In the genomic region with DNA sequence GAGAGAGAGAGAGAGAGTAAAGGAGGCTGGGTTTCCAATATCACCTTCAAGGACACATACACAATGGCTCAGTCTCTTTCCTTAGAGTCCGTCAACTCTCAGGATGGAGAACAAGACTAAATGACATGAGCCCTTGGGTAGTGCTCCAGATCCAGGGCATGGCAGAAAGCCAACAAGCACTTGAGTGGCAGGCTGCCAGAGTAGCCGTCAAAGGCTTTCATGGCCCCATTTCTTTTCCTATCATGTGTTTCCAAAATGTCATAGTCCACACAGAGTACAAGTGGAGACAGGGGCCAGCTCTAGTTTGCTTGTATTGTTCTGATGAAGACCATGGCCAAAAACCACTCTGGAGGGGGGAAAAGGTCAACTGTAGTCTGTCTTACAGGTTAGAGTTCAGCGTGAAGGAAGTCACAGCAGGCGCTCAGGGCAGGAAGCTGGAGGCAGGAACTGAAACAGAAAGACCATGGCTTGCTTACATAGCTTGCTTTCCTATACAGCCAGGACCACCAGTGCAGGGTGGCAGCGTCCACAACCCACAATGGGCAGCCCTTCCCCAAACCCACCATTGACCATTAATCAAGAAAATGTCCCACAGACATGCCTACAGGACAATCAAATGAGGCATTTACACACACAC, we compare ENCODE assay signal across 9 mouse cellular contexts. TPM values are rescaled to one million over a fixed set of nuclear protein-coding genes. Genes with fewer than 3 reads are reported as not detected.
DNase-seq lines count a peak whose midpoint lies in the region; ATAC-seq and TF ChIP-seq lines count a peak whose summit lies in the region.
"Had no signal": no experiment of that assay in that cellular context is flagged by ENCODE, and none has a peak within 500 bp of the region (broad histone marks: within the 10 kb centered on the region; RNA-seq: fewer than 3 reads in every experiment).

No protein-coding gene starts in this region.

- no peaks in the 10 kb centered on the region for H3K36me3 ChIP-seq in hindbrain, embryonic 15.5 days
- no peaks in the 10 kb centered on the region for H3K36me3 ChIP-seq in hindbrain, embryonic 12.5 days
- no peaks in the 10 kb centered on the region for H3K36me3 ChIP-seq in small intestine, adult 2 months (ENCODE audit: control insufficient read depth, insufficient read depth, low read length)
- no peaks in the 10 kb centered on the region for H3K36me3 ChIP-seq in thymus, adult 2 months (ENCODE audit: control insufficient read depth, insufficient read depth, low read length)
- H3K36me3 ChIP-seq: midbrain, embryonic 12.5 days had no signal

- DNase-seq in spleen, postnatal 36 days (ENCODE audit: low spot score in 2 of 2) = peak; percentile 66 to 67
- DNase-seq in spleen, adult 12 weeks (ENCODE audit: low spot score) = no peak
- DNase-seq in cerebellum, postnatal 36 days = peak; percentile 43 to 53
- no peak for DNase-seq in thymus, adult 2 months

- no peak overlapping the region for H3K27ac ChIP-seq in hindbrain, embryonic 15.5 days (replicated peaks)
- H3K27ac ChIP-seq in hindbrain, embryonic 12.5 days = no peak overlapping the region
- H3K27ac ChIP-seq in small intestine, adult 2 months (ENCODE audit: insufficient read depth, low read depth, low read length) = peak overlapping the region; percentile 48; the same call in 1 of the 2 replicates
- H3K27ac ChIP-seq in thymus, adult 2 months (ENCODE audit: control insufficient read depth, insufficient read depth, low read length) = no peak overlapping the region
- H3K27ac ChIP-seq: midbrain, embryonic 12.5 days had no signal

- no peak overlapping the region for H3K4me3 ChIP-seq in hindbrain, embryonic 15.5 days
- no peak overlapping the region for H3K4me3 ChIP-seq in hindbrain, embryonic 12.5 days
- no peak overlapping the region for H3K4me3 ChIP-seq in small intestine, adult 2 months (ENCODE audit: low read depth, low read length)
- no peak overlapping the region for H3K4me3 ChIP-seq in thymus, adult 2 months (ENCODE audit: control insufficient read depth, insufficient read depth, low read length)
- H3K4me3 ChIP-seq: midbrain, embryonic 12.5 days had no signal

- no peak overlapping the region for H3K9ac ChIP-seq in hindbrain, embryonic 15.5 days
- H3K9ac ChIP-seq in hindbrain, embryonic 12.5 days = no peak overlapping the region
- H3K9ac ChIP-seq: midbrain, embryonic 12.5 days had no signal

- H3K4me2 ChIP-seq in hindbrain, embryonic 15.5 days = no peak overlapping the region
- no peak overlapping the region for H3K4me2 ChIP-seq in hindbrain, embryonic 12.5 days (replicated peaks)
- H3K4me2 ChIP-seq: midbrain, embryonic 12.5 days had no signal

- no peaks in the 10 kb centered on the region for H3K27me3 ChIP-seq in hindbrain, embryonic 15.5 days
- H3K27me3 ChIP-seq in hindbrain, embryonic 12.5 days = no peaks in the 10 kb centered on the region
- no peaks in the 10 kb centered on the region for H3K27me3 ChIP-seq in small intestine, adult 2 months (ENCODE audit: control insufficient read depth, insufficient read depth, low read length)
- no peaks in the 10 kb centered on the region for H3K27me3 ChIP-seq in thymus, adult 2 months (ENCODE audit: control insufficient read depth, insufficient read depth, low read length)
- H3K27me3 ChIP-seq: midbrain, embryonic 12.5 days had no signal

- 58% methylated on average over 5 of the region's 5 CpGs for WGBS in hindbrain, embryonic 15.5 days
- 78% methylated on average over 5 of the region's 5 CpGs for WGBS in hindbrain, embryonic 12.5 days
- 51% methylated on average over 5 of the region's 5 CpGs for WGBS in small intestine, adult 2 months
- 87% methylated on average over 5 of the region's 5 CpGs for WGBS in thymus, adult 2 months

- no peak for TF ChIP-seq CTCF in small intestine, adult 2 months (IDR thresholded peaks at IDR 0.05; ENCODE audit: extremely low read depth, insufficient read length, insufficient replicate concordance, low read depth, low read length)
- no peak for TF ChIP-seq CTCF in thymus, adult 2 months (IDR thresholded peaks at IDR 0.05; ENCODE audit: borderline replicate concordance, control insufficient read depth, extremely low read depth, insufficient read depth, low read length, poor library complexity)

- H3K4me1 ChIP-seq in hindbrain, embryonic 15.5 days (replicated peaks) = peaks cover 5% of the 10 kb centered on the region; the same call in 1 of the 2 replicates
- H3K4me1 ChIP-seq in hindbrain, embryonic 12.5 days = no peaks in the 10 kb centered on the region
- H3K4me1 ChIP-seq in small intestine, adult 2 months (ENCODE audit: control insufficient read depth, insufficient read depth, insufficient read length, low read length) = peaks cover 53% of the 10 kb centered on the region
- peaks cover 19% of the 10 kb centered on the region for H3K4me1 ChIP-seq in thymus, adult 2 months (replicated peaks; ENCODE audit: control insufficient read depth, insufficient read depth, low read length)
- H3K4me1 ChIP-seq: midbrain, embryonic 12.5 days had no signal

- ATAC-seq in hindbrain, embryonic 15.5 days (ENCODE audit: low FRiP score, low read depth) = 0 out of 2 replicates have a peak, but pooled peaks have one; percentile 39
- ATAC-seq in hindbrain, embryonic 12.5 days (ENCODE audit: low FRiP score) = no peak
- no peak for ATAC-seq in erythroid progenitor cell, adult 5-6 weeks (replicated peaks; ENCODE audit: low FRiP score, poor library complexity, severe bottlenecking)

- TF ChIP-seq POLR2A in small intestine, adult 2 months (IDR thresholded peaks at IDR 0.05; ENCODE audit: low read depth, low read length) = no peak
- TF ChIP-seq POLR2A in thymus, adult 2 months (IDR thresholded peaks at IDR 0.05; ENCODE audit: control insufficient read depth, extremely low read depth, insufficient read depth, low read length, poor library complexity) = no peak

- no peaks in the 10 kb centered on the region for H3K9me3 ChIP-seq in hindbrain, embryonic 15.5 days
- no peaks in the 10 kb centered on the region for H3K9me3 ChIP-seq in hindbrain, embryonic 12.5 days (replicated peaks)
- H3K9me3 ChIP-seq: midbrain, embryonic 12.5 days had no signal

RNA-seq across cellular contexts. Expression of a gene that starts 43.9 kb away (rescaled TPM):
- polyA plus RNA-seq in hindbrain, embryonic 15.5 days (2015; fragmentation: Nextera tagmentation; extraction: Ambion mirVana) = 8.1 and 8.4 TPM in 2 replicates
- polyA plus RNA-seq in hindbrain, embryonic 12.5 days (2016; fragmentation: Nextera tagmentation; extraction: Ambion mirVana) = 20.8 and 22.0 TPM in 2 replicates
- 28.0 and 66.3 TPM in 2 replicates for polyA plus RNA-seq in small intestine, adult 2 months (2012; rRNA removed)
- 11.2 and 12.5 TPM in 2 replicates for polyA plus RNA-seq in thymus, adult 2 months (2012; rRNA removed)
- total RNA-seq in erythroid progenitor cell, adult 5-6 weeks (2015; ENCODE audit: low replicate concordance) = 11.3 and 18.7 TPM in 2 replicates
- total RNA-seq in erythroid progenitor cell, adult 5-6 weeks (2017; ENCODE audit: low replicate concordance) = 4.4 and 5.9 TPM in 2 replicates

Comparison
In these comparisons a context has a peak if more than half of its experiments do, and no peak if none do; other contexts are left out.
1. DNase-seq: peak in spleen, postnatal 36 days (2 of 2) and cerebellum, postnatal 36 days (2 of 2); none in spleen, adult 12 weeks (single experiment) and thymus, adult 2 months (single experiment).